In the genomic region with DNA sequence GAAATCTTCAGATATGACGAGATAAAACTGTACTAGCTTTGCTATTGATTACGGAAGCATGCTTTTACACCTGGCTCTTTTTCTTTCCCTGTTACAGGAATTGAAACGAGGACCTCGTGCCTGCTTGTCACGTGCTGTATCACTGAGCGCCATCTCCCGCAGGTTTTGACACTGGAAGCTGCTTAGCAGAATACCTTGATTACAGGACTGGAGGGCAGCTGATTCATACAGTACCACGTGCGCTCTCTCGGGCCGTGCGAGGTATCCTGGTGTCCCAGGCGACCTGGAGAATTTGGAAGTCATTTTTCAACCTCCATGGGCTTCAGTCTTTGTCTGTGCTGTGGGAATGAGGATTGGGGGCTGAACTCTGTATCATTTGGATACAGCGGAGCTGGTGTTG, we compare ENCODE assay signal across 23 mouse cellular contexts.
DNase-seq lines count a peak whose midpoint lies in the region; ATAC-seq and TF ChIP-seq lines count a peak whose summit lies in the region.
"Had no signal": no experiment of that assay in that cellular context is flagged by ENCODE, and none has a peak within 500 bp of the region (broad histone marks: within the 10 kb centered on the region; RNA-seq: fewer than 3 reads in every experiment).

No protein-coding gene starts in this region.

- TF ChIP-seq POLR2A in brain, embryonic 14.5 days (IDR thresholded peaks at IDR 0.05; ENCODE audit: borderline replicate concordance, extremely low read depth, insufficient read depth, insufficient read length, poor library complexity, severe bottlenecking) = no peak

- TF ChIP-seq CTCF in brain, embryonic 14.5 days (IDR thresholded peaks at IDR 0.05; ENCODE audit: borderline replicate concordance, extremely low read depth, insufficient read depth, insufficient read length) = no peak

- H3K27ac ChIP-seq in forebrain, embryonic 10.5 days = 0 out of 2 replicates have a peak overlapping the region, but pooled peaks have one; percentile 65
- no peak overlapping the region for H3K27ac ChIP-seq in forebrain, embryonic 14.5 days (ENCODE audit: low read depth, low read length)
- peak overlapping the region; percentile 57; the same call in 1 of the 2 replicates for H3K27ac ChIP-seq in hindbrain, embryonic 14.5 days
- peak overlapping the region; percentile 38; the same call in 1 of the 2 replicates for H3K27ac ChIP-seq in midbrain, embryonic 15.5 days
- H3K27ac ChIP-seq: forebrain, embryonic 15.5 days; liver, embryonic 12.5 days had no signal

- no peak for ATAC-seq in forebrain, embryonic 14.5 days
- ATAC-seq in hindbrain, embryonic 14.5 days (ENCODE audit: low FRiP score) = peak; percentile 31; the same call in 1 of the 2 replicates
- no peak for ATAC-seq in midbrain, embryonic 15.5 days (replicated peaks)
- ATAC-seq: activated CD4-positive, CD25-positive, alpha-beta regulatory T cell, adult 4 months; forebrain, embryonic 15.5 days; liver, embryonic 12.5 days; liver, postnatal 0 days had no signal

- DNase-seq in forebrain, embryonic 10.5 days (ENCODE audit: extremely low spot score, low spot score) = no peak
- no peak for DNase-seq in forebrain, embryonic 14.5 days (ENCODE audit: low spot score)
- peak; percentile 42 for DNase-seq in brain, embryonic 14.5 days (ENCODE audit: low read depth)
- DNase-seq in hindbrain, embryonic 14.5 days (ENCODE audit: low spot score) = peak; percentile 30
- DNase-seq in frontal cortex, postnatal 25 days (ENCODE audit: low spot score in 2 of 2) = no peak
- no peak for DNase-seq in right cerebral cortex, postnatal 25 days
- DNase-seq in heart, adult 18-20 months = no peak
- DNase-seq: adrenal gland, adult 2 months; cerebellum, adult 8-10 months; cerebellum, postnatal 25 days; heart, postnatal 4 days; kidney, adult 18-20 months; kidney, postnatal 36 days; left cerebral cortex, postnatal 4 days; liver, postnatal 0 days; lung, postnatal 36 days; thymus, adult 2 months had no signal

- H3K4me1 ChIP-seq in forebrain, embryonic 10.5 days = peaks cover 29% of the 10 kb centered on the region
- H3K4me1 ChIP-seq in forebrain, embryonic 14.5 days (ENCODE audit: control insufficient read depth, insufficient read depth, low read length) = no peaks in the 10 kb centered on the region
- H3K4me1 ChIP-seq in hindbrain, embryonic 14.5 days (replicated peaks; ENCODE audit: control insufficient read depth, insufficient read depth, low read length) = peaks cover 13% of the 10 kb centered on the region; the same call in 1 of the 2 replicates
- peaks cover 13% of the 10 kb centered on the region for H3K4me1 ChIP-seq in midbrain, embryonic 15.5 days
- H3K4me1 ChIP-seq: forebrain, embryonic 15.5 days; liver, embryonic 12.5 days; megakaryocyte, embryonic 14.5 days had no signal

- no peak overlapping the region for H3K4me3 ChIP-seq in forebrain, embryonic 10.5 days
- no peak overlapping the region for H3K4me3 ChIP-seq in forebrain, embryonic 14.5 days (ENCODE audit: low read depth, low read length)
- no peak overlapping the region for H3K4me3 ChIP-seq in hindbrain, embryonic 14.5 days (replicated peaks; ENCODE audit: low read length)
- H3K4me3 ChIP-seq in midbrain, embryonic 15.5 days = no peak overlapping the region
- H3K4me3 ChIP-seq: forebrain, embryonic 15.5 days; liver, embryonic 12.5 days; megakaryocyte, embryonic 14.5 days had no signal

- peaks cover 4% of the 10 kb centered on the region; the same call in 1 of the 2 replicates for H3K27me3 ChIP-seq in forebrain, embryonic 10.5 days (ENCODE audit: poor library complexity, severe bottlenecking)
- no peaks in the 10 kb centered on the region for H3K27me3 ChIP-seq in forebrain, embryonic 14.5 days (replicated peaks; ENCODE audit: control insufficient read depth, insufficient read depth, low read length)
- no peaks in the 10 kb centered on the region for H3K27me3 ChIP-seq in hindbrain, embryonic 14.5 days (ENCODE audit: control insufficient read depth, insufficient read depth, low read length)
- H3K27me3 ChIP-seq in midbrain, embryonic 15.5 days (replicated peaks) = no peaks in the 10 kb centered on the region
- H3K27me3 ChIP-seq: forebrain, embryonic 15.5 days; liver, embryonic 12.5 days had no signal

- no peaks in the 10 kb centered on the region for H3K36me3 ChIP-seq in forebrain, embryonic 10.5 days (replicated peaks)
- no peaks in the 10 kb centered on the region for H3K36me3 ChIP-seq in forebrain, embryonic 14.5 days (ENCODE audit: control insufficient read depth, insufficient read depth, low read length)
- no peaks in the 10 kb centered on the region for H3K36me3 ChIP-seq in hindbrain, embryonic 14.5 days (replicated peaks; ENCODE audit: control insufficient read depth, insufficient read depth)
- H3K36me3 ChIP-seq in midbrain, embryonic 15.5 days (replicated peaks) = no peaks in the 10 kb centered on the region
- H3K36me3 ChIP-seq: forebrain, embryonic 15.5 days; liver, embryonic 12.5 days had no signal

- H3K9me3 ChIP-seq in forebrain, embryonic 10.5 days = peaks cover 5% of the 10 kb centered on the region; the same call in 1 of the 2 replicates
- H3K9me3 ChIP-seq in forebrain, embryonic 14.5 days (replicated peaks; ENCODE audit: control insufficient read depth, low read length) = no peaks in the 10 kb centered on the region
- H3K9me3 ChIP-seq in hindbrain, embryonic 14.5 days (ENCODE audit: control insufficient read depth, low read length) = no peaks in the 10 kb centered on the region
- H3K9me3 ChIP-seq in midbrain, embryonic 15.5 days = no peaks in the 10 kb centered on the region
- H3K9me3 ChIP-seq: forebrain, embryonic 15.5 days; liver, embryonic 12.5 days had no signal

- WGBS in forebrain, embryonic 10.5 days = 91% methylated on average over 14 of the region's 14 CpGs
- 87% methylated on average over 14 of the region's 14 CpGs for WGBS in forebrain, embryonic 14.5 days
- 55% methylated on average over 14 of the region's 14 CpGs for WGBS in hindbrain, embryonic 14.5 days
- 69% methylated on average over 14 of the region's 14 CpGs for WGBS in midbrain, embryonic 15.5 days

- H3K9ac ChIP-seq in forebrain, embryonic 14.5 days (ENCODE audit: low read length) = no peak overlapping the region
- no peak overlapping the region for H3K9ac ChIP-seq in hindbrain, embryonic 14.5 days
- H3K9ac ChIP-seq in midbrain, embryonic 15.5 days = no peak overlapping the region
- H3K9ac ChIP-seq: forebrain, embryonic 15.5 days; liver, embryonic 12.5 days; liver, postnatal 0 days had no signal

- H3K4me2 ChIP-seq in forebrain, embryonic 14.5 days (ENCODE audit: low read length) = no peak overlapping the region
- H3K4me2 ChIP-seq in hindbrain, embryonic 14.5 days (replicated peaks) = no peak overlapping the region
- no peak overlapping the region for H3K4me2 ChIP-seq in midbrain, embryonic 15.5 days
- H3K4me2 ChIP-seq: forebrain, embryonic 15.5 days; heart, embryonic 11.5 days; liver, embryonic 12.5 days had no signal

Comparison
In these comparisons a context has a peak if more than half of its experiments do, and no peak if none do; other contexts are left out.
1. DNase-seq: peak in brain, embryonic 14.5 days (single experiment) and hindbrain, embryonic 14.5 days (single experiment); none in forebrain, embryonic 10.5 days (single experiment), forebrain, embryonic 14.5 days (single experiment), frontal cortex, postnatal 25 days (0 of 2), right cerebral cortex, postnatal 25 days (single experiment) and heart, adult 18-20 months (0 of 2).